Mouse (Mus musculus) erythroblast, embryonic 14.5 days (primary cell): ENCODE data around the gene Sorbs1. TPM values are rescaled to one million over a fixed set of nuclear protein-coding genes. Genes with fewer than 3 reads are reported as not detected.

Source experiments
- H3K27me3 ChIP-seq: 2 replicates; pipeline ENCODE4 v1.6.1; 2012; ENCODE audit warnings: inconsistent platforms; ENCODE audit not compliant: control insufficient read depth
- H3K36me3 ChIP-seq: 2 replicates; pipeline ENCODE4 v1.6.1; 2012; ENCODE audit warnings: mild to moderate bottlenecking, inconsistent platforms; ENCODE audit not compliant: control insufficient read depth
- H3K4me1 ChIP-seq: 2 replicates; pipeline ENCODE4 v1.6.1; 2012; ENCODE audit warnings: inconsistent platforms; ENCODE audit not compliant: control insufficient read depth
- H3K4me3 ChIP-seq: replicated peaks from 2 replicates; pipeline ENCODE3; 2012; ENCODE audit warnings: moderate library complexity, mild to moderate bottlenecking, inconsistent platforms
- H3K9me3 ChIP-seq: 2 replicates; pipeline ENCODE4 v1.6.1; 2012; ENCODE audit warnings: low read length, inconsistent platforms, mixed read lengths; ENCODE audit not compliant: control insufficient read depth
- GATA1 ChIP-seq: IDR thresholded peaks from 2 replicates; pipeline ENCODE4 v1.6.1; 2012; ENCODE audit warnings: low read length, inconsistent platforms, mixed read lengths
- TAL1 ChIP-seq: IDR thresholded peaks from 3 replicates; pipeline ENCODE4 v1.6.1; 2012; ENCODE audit warnings: low read length, inconsistent platforms, mixed read lengths
- polyA plus RNA-seq: library from polyadenylated mRNA; stranded (reverse); fragments of >175 nt; gene quantifications from 2 replicates; pipeline ENCODE4 v1.2.3, GENCODE M21; 2012

Sorbs1 gene
- polyA plus RNA-seq, 1 experiment: 2.4 TPM

DNA sequence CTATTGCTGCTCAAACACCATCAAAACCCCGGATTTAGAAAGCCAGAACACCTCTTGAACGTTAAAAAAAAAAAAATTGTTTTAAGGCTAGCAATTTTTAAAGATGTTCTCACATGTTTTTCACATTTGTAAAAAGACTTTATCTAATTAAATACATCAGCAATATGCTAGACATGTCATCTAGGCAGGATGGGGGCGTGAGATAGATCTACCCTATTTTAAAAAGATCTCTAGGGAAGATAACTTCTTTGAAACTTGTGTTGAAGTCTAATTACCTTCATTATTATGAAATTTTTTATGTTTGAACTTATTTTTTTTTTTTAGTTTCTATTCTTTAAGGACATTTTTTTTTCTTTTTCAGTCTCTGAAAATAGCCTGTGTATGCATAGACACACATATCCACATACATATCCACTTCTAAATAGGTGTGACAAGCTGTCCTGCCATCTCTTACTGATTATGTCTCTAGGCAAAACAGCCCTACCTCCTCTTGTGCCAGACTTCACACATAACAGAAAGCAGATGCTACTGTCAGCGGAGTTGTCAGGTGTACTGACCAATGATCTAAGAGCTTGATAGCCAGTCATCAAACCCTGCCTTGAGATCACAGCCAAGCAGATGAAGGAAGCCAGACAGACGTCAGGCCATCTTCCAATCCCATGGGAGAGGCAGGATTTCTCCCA lies 153.7 kb downstream of the Sorbs1 start:
- Histone ChIP-seq H3K9me3 (peaks cover 4% of the 10 kb centered on the region), H3K4me1 (no peaks in the 10 kb centered on the region; the same call in 1 of the 2 replicates), H3K36me3 (peaks cover 43% of the 10 kb centered on the region), H3K4me3 (no peak overlapping the region), H3K27me3 (no peaks in the 10 kb centered on the region)
- no peak for TF ChIP-seq GATA1
- TF ChIP-seq TAL1: no peak

DNA sequence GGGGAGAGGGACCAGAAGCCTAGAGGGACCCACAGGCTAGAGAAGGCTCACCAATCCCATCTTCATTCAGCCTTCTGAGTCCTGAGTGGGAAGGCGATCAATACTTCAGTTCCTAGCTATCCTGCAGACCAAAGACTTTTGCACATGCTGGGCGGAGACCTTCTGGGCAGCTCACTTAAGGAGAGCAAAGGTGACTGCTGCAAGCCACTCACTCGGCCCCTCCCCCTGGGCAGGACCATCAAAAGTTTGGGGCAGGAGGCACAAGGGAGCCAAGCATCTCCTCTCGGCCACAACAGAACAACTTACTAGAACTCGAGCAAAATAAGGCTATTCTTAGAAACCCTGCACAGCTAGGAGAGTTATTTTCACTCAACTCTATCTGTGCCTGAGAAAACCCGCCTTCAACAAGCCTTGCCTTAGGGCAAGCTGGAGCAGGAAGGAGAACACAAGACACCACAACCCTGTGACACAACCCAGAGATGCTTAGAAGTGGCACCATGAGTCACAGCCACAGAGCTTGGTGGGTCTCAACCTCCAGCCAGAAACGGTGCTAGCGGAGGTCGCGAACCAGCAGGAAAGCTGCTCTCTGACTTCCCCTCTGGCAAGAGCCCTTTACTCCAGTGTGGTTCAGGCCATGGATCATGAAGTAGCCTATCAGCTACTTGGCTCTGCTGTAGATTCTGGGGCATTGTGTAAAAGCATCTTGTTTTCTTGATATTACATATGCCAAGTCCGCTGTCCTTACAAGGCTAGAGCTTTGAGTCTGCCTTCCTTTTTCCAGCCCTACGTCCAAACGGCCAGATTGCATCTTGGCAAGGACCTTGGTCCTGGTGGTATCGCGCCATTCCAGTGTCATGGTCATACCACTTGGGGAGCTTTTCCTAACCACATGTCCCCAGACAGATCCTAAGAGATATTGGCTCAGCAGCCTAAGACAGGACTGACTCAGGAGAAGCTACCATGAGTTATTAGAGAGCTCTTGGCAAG lies 156.8 kb downstream of the Sorbs1 start:
- H3K36me3 ChIP-seq: peaks cover 21% of the 10 kb centered on the region
- no peaks in the 10 kb centered on the region for H3K27me3 ChIP-seq
- H3K4me1 ChIP-seq: no peaks in the 10 kb centered on the region
- no peak overlapping the region for H3K4me3 ChIP-seq
- TF ChIP-seq TAL1: no peak
- no peak for TF ChIP-seq GATA1
- no peaks in the 10 kb centered on the region for H3K9me3 ChIP-seq

- Histone ChIP-seq H3K4me1 (no peaks in the 10 kb centered on the region), H3K27me3 (no peaks in the 10 kb centered on the region), H3K4me3 (no peak overlapping the region), H3K9me3 (no peaks in the 10 kb centered on the region), H3K36me3 (peaks cover 32% of the 10 kb centered on the region)
- TF ChIP-seq GATA1 (no peak), TAL1 (no peak)
Observed at GRCm38 (mm10) chr19:40355075-40355474, 158.5 kb downstream of the Sorbs1 start.

GRCm38 (mm10) chr19:40352006-40352405 lies 161.6 kb downstream of the Sorbs1 start:
- no peak overlapping the region for H3K4me3 ChIP-seq
- TF ChIP-seq GATA1: no peak
- TF ChIP-seq TAL1: no peak
- no peaks in the 10 kb centered on the region for H3K4me1 ChIP-seq
- H3K27me3 ChIP-seq: no peaks in the 10 kb centered on the region
- peaks cover 53% of the 10 kb centered on the region for H3K36me3 ChIP-seq
- no peaks in the 10 kb centered on the region for H3K9me3 ChIP-seq

DNA sequence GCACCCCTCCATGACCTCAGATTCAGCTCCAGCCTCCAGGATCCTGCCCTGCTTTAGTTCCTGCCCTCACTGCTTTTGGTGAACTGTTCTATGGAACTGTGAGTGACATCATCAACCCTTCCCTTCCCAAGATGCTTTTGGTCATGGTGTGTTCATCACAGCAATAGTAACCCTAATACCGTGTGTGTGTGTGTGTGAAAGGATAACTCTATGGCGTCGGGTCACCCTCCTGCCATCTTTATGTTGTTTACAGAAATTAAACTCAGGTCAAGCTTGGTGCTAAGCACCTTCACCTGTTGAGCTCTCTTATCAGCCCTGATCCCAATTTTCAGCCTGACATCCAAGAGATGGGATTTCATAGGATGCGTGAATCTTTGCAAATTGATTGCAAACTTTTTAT lies 162.7 kb downstream of the Sorbs1 start:
- H3K4me1 ChIP-seq: no peaks in the 10 kb centered on the region
- no peak overlapping the region for H3K4me3 ChIP-seq
- peaks cover 54% of the 10 kb centered on the region for H3K36me3 ChIP-seq
- no peak for TF ChIP-seq TAL1
- TF ChIP-seq GATA1: no peak
- H3K9me3 ChIP-seq: no peaks in the 10 kb centered on the region
- no peaks in the 10 kb centered on the region for H3K27me3 ChIP-seq

- no peaks in the 10 kb centered on the region for H3K9me3 ChIP-seq
- peaks cover 55% of the 10 kb centered on the region for H3K36me3 ChIP-seq
- H3K4me1 ChIP-seq: no peaks in the 10 kb centered on the region
- TF ChIP-seq GATA1: no peak
- no peak for TF ChIP-seq TAL1
- no peak overlapping the region for H3K4me3 ChIP-seq
- H3K27me3 ChIP-seq: no peaks in the 10 kb centered on the region
Observed at GRCm38 (mm10) chr19:40349713-40350671, 163.6 kb downstream of the Sorbs1 start.

DNA sequence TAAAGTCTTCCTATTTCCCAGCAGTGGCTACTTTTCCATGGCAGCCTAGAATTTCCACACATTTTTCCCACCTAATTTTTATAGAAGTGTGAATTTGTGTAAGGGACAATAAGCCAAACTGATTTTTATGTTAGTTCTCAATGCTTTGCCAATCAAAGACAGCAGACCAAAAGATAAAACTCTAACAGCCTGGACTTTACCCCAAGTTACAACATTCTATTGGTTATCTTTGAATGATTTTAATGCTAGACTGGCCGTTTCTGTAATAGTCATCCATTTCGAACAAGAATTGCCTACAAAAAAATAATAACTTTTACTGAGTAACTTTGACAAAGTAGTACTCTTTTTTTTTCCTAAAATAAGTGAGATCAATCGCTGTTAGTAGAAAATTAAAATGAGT lies 164.3 kb downstream of the Sorbs1 start:
- H3K9me3 ChIP-seq: no peaks in the 10 kb centered on the region
- peaks cover 60% of the 10 kb centered on the region for H3K36me3 ChIP-seq
- no peak overlapping the region for H3K4me3 ChIP-seq
- no peak for TF ChIP-seq GATA1
- no peak for TF ChIP-seq TAL1
- no peaks in the 10 kb centered on the region for H3K4me1 ChIP-seq
- H3K27me3 ChIP-seq: no peaks in the 10 kb centered on the region

DNA sequence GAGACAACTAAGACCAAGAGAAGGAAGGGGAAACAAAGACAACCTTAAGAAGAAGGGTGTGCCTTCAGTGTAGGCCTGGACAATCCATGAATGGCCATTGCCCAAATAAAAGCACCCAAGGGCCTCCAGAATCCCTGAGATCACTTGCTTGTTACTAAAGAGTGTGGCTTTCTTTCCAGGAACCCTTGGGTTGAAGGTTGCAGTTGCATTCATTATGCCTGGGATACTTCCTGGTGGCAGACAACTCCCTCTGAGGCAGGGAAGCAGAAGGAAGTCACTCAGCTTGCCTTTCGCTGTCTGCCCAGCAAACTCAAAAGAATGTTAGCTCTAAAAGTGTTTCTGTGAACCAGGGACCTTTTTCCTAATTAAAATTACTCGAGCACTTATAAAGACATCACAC lies 164.9 kb downstream of the Sorbs1 start:
- TF ChIP-seq GATA1 (no peak), TAL1 (no peak)
- H3K9me3 ChIP-seq: no peaks in the 10 kb centered on the region
- no peaks in the 10 kb centered on the region for H3K4me1 ChIP-seq
- peaks cover 66% of the 10 kb centered on the region for H3K36me3 ChIP-seq
- H3K4me3 ChIP-seq: no peak overlapping the region
- no peaks in the 10 kb centered on the region for H3K27me3 ChIP-seq

- Histone ChIP-seq H3K4me3 (no peak overlapping the region), H3K27me3 (no peaks in the 10 kb centered on the region), H3K36me3 (peaks cover 66% of the 10 kb centered on the region), H3K9me3 (no peaks in the 10 kb centered on the region), H3K4me1 (no peaks in the 10 kb centered on the region)
- TF ChIP-seq GATA1 (no peak), TAL1 (no peak)
Observed at GRCm38 (mm10) chr19:40348175-40348574, 165.4 kb downstream of the Sorbs1 start.
